In genomic region chr2:169213314-169213713, GRCm38 (mm10) we compare ENCODE assay signal across 9 mouse cellular contexts.
A peak's percentile ranks its signal among the peaks of the same experiment; 100 is the strongest.
DNase-seq lines count a peak whose midpoint lies in the region; ATAC-seq and TF ChIP-seq lines count a peak whose summit lies in the region.
"Had no signal": no experiment of that assay in that cellular context is flagged by ENCODE, and none has a peak within 500 bp of the region (broad histone marks: within the 10 kb centered on the region; RNA-seq: fewer than 3 reads in every experiment).

No protein-coding gene starts in this region.

- no peaks in the 10 kb centered on the region for H3K36me3 ChIP-seq in lung, postnatal 0 days (ENCODE audit: insufficient read depth, low read length)
- no peaks in the 10 kb centered on the region for H3K36me3 ChIP-seq in heart, embryonic 15.5 days

- TF ChIP-seq EP300 in lung, postnatal 0 days (IDR thresholded peaks at IDR 0.05): no peak

- H3K27ac ChIP-seq in lung, postnatal 0 days (ENCODE audit: low read length): no peak overlapping the region
- peak overlapping the region; percentile 35; the same call in 1 of the 2 replicates for H3K27ac ChIP-seq in heart, embryonic 15.5 days
- H3K27ac ChIP-seq: liver, embryonic 14.5 days had no signal

- H3K9ac ChIP-seq in lung, postnatal 0 days (replicated peaks; ENCODE audit: low read depth): no peak overlapping the region
- no peak overlapping the region for H3K9ac ChIP-seq in heart, embryonic 15.5 days
- H3K9ac ChIP-seq: liver, embryonic 14.5 days had no signal

- no peak for TF ChIP-seq CTCF in lung, postnatal 0 days (IDR thresholded peaks at IDR 0.05)

- H3K9me3 ChIP-seq in lung, postnatal 0 days (ENCODE audit: low read length): no peaks in the 10 kb centered on the region
- H3K9me3 ChIP-seq in heart, embryonic 15.5 days (replicated peaks): no peaks in the 10 kb centered on the region

- ATAC-seq in lung, postnatal 0 days: peak; percentile 37
- peak; percentile 62; the same call in 1 of the 2 replicates for ATAC-seq in heart, embryonic 15.5 days (replicated peaks; ENCODE audit: insufficient number of reproducible peaks, insufficient read depth, low FRiP score, low read depth)

- WGBS in lung, postnatal 0 days: 39% methylated on average over 10 of the region's 10 CpGs
- 12% methylated on average over 10 of the region's 10 CpGs for WGBS in heart, embryonic 15.5 days

- H3K4me2 ChIP-seq in lung, postnatal 0 days (replicated peaks; ENCODE audit: low read depth, low read length): no peak overlapping the region
- H3K4me2 ChIP-seq in heart, embryonic 15.5 days: peak overlapping the region; percentile 29; the same call in 1 of the 2 replicates

- no peaks in the 10 kb centered on the region for H3K27me3 ChIP-seq in lung, postnatal 0 days (replicated peaks; ENCODE audit: insufficient read depth, low read length)
- no peaks in the 10 kb centered on the region for H3K27me3 ChIP-seq in heart, embryonic 15.5 days

- H3K4me3 ChIP-seq in lung, postnatal 0 days (ENCODE audit: low read depth, low read length): no peak overlapping the region
- no peak overlapping the region for H3K4me3 ChIP-seq in heart, embryonic 15.5 days

- peak; percentile 31 for DNase-seq in lung, postnatal 0 days (ENCODE audit: low spot score)
- no peak for DNase-seq in lung, postnatal 25 days (ENCODE audit: low spot score)
- DNase-seq in embryo, embryonic 11 days: peak; percentile 49
- DNase-seq in kidney, postnatal 4 days: peak; percentile 60 to 72
- DNase-seq in layer of hippocampus, postnatal 25 days (ENCODE audit: extremely low spot score in 1 of 2, low spot score in 1 of 2): no peak
- DNase-seq in frontal cortex, postnatal 14 days (ENCODE audit: low spot score in 2 of 2): no peak
- no peak for DNase-seq in cerebellum, postnatal 4 days (ENCODE audit: low spot score in 2 of 2)

- H3K4me1 ChIP-seq in lung, postnatal 0 days (ENCODE audit: insufficient read depth, low read depth, low read length): no peaks in the 10 kb centered on the region
- peaks cover 10% of the 10 kb centered on the region for H3K4me1 ChIP-seq in heart, embryonic 15.5 days (replicated peaks)

Comparison
In these comparisons a context has a peak if more than half of its experiments do, and no peak if none do; other contexts are left out.
1. DNase-seq: peak in lung, postnatal 0 days (single experiment), embryo, embryonic 11 days (single experiment) and kidney, postnatal 4 days (2 of 2); none in lung, postnatal 25 days (single experiment), layer of hippocampus, postnatal 25 days (0 of 2), frontal cortex, postnatal 14 days (0 of 2) and cerebellum, postnatal 4 days (0 of 2).